Mouse (Mus musculus) myocyte (in vitro differentiated cells): ENCODE data around the gene Gimap5. TPM values are rescaled to one million over a fixed set of nuclear protein-coding genes. Genes with fewer than 3 reads are reported as not detected.

ENCODE experiments used
- H3K27me3 ChIP-seq: one replicate; pipeline ENCODE4 v1.6.1; 2011; ENCODE audit not compliant: control insufficient read depth, insufficient read depth, insufficient read length
- H3K36me3 ChIP-seq: one replicate; pipeline ENCODE4 v1.6.1; 2011; ENCODE audit not compliant: control insufficient read depth, insufficient read depth
- H3K4me2 ChIP-seq: one replicate; pipeline ENCODE4 v1.6.1; 2011; ENCODE audit warnings: low read depth, control low read depth
- H3K4me3 ChIP-seq: one replicate; pipeline ENCODE4 v1.5.1; 2011; ENCODE audit warnings: mild to moderate bottlenecking, control low read depth, moderate library complexity
- H3K79me2 ChIP-seq: one replicate; pipeline ENCODE4 v1.6.1; 2011; ENCODE audit not compliant: control insufficient read depth, insufficient read depth
- H3ac ChIP-seq: one replicate; pipeline ENCODE4 v1.6.1; 2011; ENCODE audit not compliant: control insufficient read depth, insufficient read length
- CEBPB ChIP-seq: IDR thresholded peaks from 2 replicates; pipeline ENCODE4 v1.6.1; 2011; ENCODE audit warnings: mild to moderate bottlenecking, moderate library complexity; ENCODE audit not compliant: poor library complexity, insufficient read depth, severe bottlenecking
- E2F4 ChIP-seq: IDR thresholded peaks from one replicate; pipeline ENCODE4 v1.6.1; 2011; ENCODE audit warnings: mild to moderate bottlenecking, control low read depth, moderate library complexity; ENCODE audit not compliant: insufficient read depth
- MAX ChIP-seq: IDR thresholded peaks from one replicate; pipeline ENCODE4 v1.6.1; 2011; ENCODE audit warnings: low read depth, mild to moderate bottlenecking, control low read depth
- MYOD1 ChIP-seq, 3 experiments: IDR thresholded peaks; one replicate each; pipeline ENCODE4 v1.6.1; 2011; ENCODE audit warnings: control low read depth in 2 of 3, low read depth in 2 of 3, mild to moderate bottlenecking in 2 of 3, moderate library complexity in 1 of 3; ENCODE audit not compliant: insufficient read length in 2 of 3, control insufficient read depth in 1 of 3
- MYOG ChIP-seq, 3 experiments: IDR thresholded peaks; one replicate each; pipeline ENCODE4 v1.6.1; 2011; ENCODE audit warnings: control low read depth in 2 of 3, low read depth in 2 of 3, mild to moderate bottlenecking in 2 of 3; ENCODE audit not compliant: insufficient read length in 2 of 3, control insufficient read depth in 1 of 3, insufficient read depth in 1 of 3
- POLR2A ChIP-seq: IDR thresholded peaks from one replicate; pipeline ENCODE4 v1.6.1; 2011; ENCODE audit warnings: low read depth, mild to moderate bottlenecking, control low read depth, moderate library complexity; ENCODE audit not compliant: insufficient read length
- POLR2AphosphoS2 ChIP-seq: IDR thresholded peaks from one replicate; pipeline ENCODE4 v1.6.1; 2011; ENCODE audit warnings: low read depth, control low read depth; ENCODE audit not compliant: insufficient read length
- REST ChIP-seq: IDR thresholded peaks from one replicate; pipeline ENCODE4 v1.6.1; 2011; ENCODE audit warnings: mild to moderate bottlenecking, control low read depth, moderate library complexity; ENCODE audit not compliant: insufficient read depth, insufficient read length
- SRF ChIP-seq: IDR thresholded peaks from one replicate; pipeline ENCODE4 v1.6.1; 2011; ENCODE audit warnings: low read depth; ENCODE audit not compliant: control insufficient read depth, insufficient read length
- TCF12 ChIP-seq: IDR thresholded peaks from one replicate; pipeline ENCODE4 v1.6.1; 2011; ENCODE audit warnings: mild to moderate bottlenecking, control low read depth; ENCODE audit not compliant: poor library complexity, insufficient read depth, severe bottlenecking
- TCF3 ChIP-seq: IDR thresholded peaks from one replicate; pipeline ENCODE4 v1.6.1; 2011; ENCODE audit warnings: low read depth, control low read depth; ENCODE audit not compliant: insufficient read length
- USF1 ChIP-seq: IDR thresholded peaks from one replicate; pipeline ENCODE4 v1.6.1; 2011; ENCODE audit warnings: low read depth, mild to moderate bottlenecking, control low read depth, moderate library complexity
- polyA plus RNA-seq: library from polyadenylated mRNA; unstranded; fragments of >200 nt; fragmentation: generic; extraction: Trizol; gene quantifications from one replicate; pipeline ENCODE4 v1.2.1, GENCODE M21; 2012; ENCODE audit warnings: missing spikeins

Gimap5 gene
- polyA plus RNA-seq, 1 experiment, result not detected

GRCm38 (mm10) chr6:48772030-48772429 lies 26.0 kb downstream of the Gimap5 start:
- Histone ChIP-seq H3K4me3 (no peak overlapping the region), H3K27me3 (no peaks in the 10 kb centered on the region), H3K36me3 (no peaks in the 10 kb centered on the region), H3ac (no peak overlapping the region), H3K4me2 (no peak overlapping the region), H3K79me2 (no peaks in the 10 kb centered on the region)
- TF ChIP-seq USF1, result no peak
- TF ChIP-seq TCF3, result no peak
- TF ChIP-seq POLR2AphosphoS2, result no peak
- no peak for TF ChIP-seq MYOD1 (IDR thresholded peaks at IDR 0.05; ENCODE audit: control insufficient read depth in 1 of 3, insufficient read length in 2 of 3, low read depth in 2 of 3)

DNA sequence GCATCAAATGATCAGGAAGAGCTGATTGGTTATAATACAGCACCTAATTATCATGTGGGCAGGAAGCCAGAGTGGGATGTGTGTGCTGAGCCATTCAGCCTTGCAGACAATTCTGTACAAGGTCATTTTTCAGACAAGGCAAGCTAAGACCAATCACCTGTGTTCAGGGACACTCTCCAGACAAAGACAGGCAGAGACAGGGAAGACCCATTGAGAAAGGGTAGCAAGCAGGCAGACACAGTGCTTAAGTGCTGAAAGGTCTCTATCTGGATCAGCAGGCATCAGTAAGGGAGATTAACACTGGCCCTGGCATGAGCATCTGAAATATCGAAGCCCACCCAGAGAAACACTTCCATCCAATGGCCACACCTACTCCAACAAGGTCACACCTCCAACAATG lies 38.4 kb downstream of the Gimap5 start:
- H3K36me3 ChIP-seq, result no peaks in the 10 kb centered on the region
- no peak for TF ChIP-seq CEBPB
- TF ChIP-seq MAX, result no peak
- no peak for TF ChIP-seq TCF3

DNA sequence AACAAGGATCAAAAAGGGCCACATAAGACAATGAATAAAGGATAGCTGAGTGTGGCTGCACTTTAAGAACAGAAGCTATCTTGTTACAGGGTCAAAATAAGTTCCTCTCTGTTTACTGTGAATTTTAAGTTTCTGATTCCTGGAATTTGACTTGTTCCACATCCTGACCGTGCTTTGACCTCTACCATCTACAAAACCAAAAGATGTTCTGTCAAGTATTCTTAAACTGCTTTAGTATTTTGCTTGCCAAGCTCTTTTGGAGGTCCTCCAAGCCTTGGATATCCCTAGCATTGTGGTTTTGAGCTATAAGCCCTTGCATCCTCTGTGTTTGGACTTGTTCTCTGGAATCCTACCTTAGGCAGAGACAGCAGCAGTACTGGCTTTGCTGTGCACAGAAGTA lies 39.2 kb downstream of the Gimap5 start:
- H3K4me2 ChIP-seq, result no peak overlapping the region
- no peaks in the 10 kb centered on the region for H3K27me3 ChIP-seq
- TF ChIP-seq SRF (no peak), REST (no peak), E2F4 (no peak), TCF12 (no peak), TCF3 (no peak), USF1 (no peak), CEBPB (no peak), POLR2AphosphoS2 (no peak), POLR2A (no peak)
- no peaks in the 10 kb centered on the region for H3K36me3 ChIP-seq
- no peak overlapping the region for H3ac ChIP-seq
- no peak overlapping the region for H3K4me3 ChIP-seq
- no peaks in the 10 kb centered on the region for H3K79me2 ChIP-seq

More for the DNA sequence above, 38.4 kb downstream of the Gimap5 start:
- Histone ChIP-seq H3K79me2 (no peaks in the 10 kb centered on the region), H3K27me3 (no peaks in the 10 kb centered on the region), H3K4me2 (no peak overlapping the region), H3K4me3 (no peak overlapping the region), H3ac (no peak overlapping the region)

GRCm38 (mm10) chr6:48785601-48786000 lies 39.6 kb downstream of the Gimap5 start:
- Histone ChIP-seq H3K36me3 (no peaks in the 10 kb centered on the region), H3ac (no peak overlapping the region), H3K4me3 (no peak overlapping the region), H3K79me2 (no peaks in the 10 kb centered on the region), H3K27me3 (no peaks in the 10 kb centered on the region), H3K4me2 (no peak overlapping the region)
- TF ChIP-seq MAX (no peak), TCF12 (no peak), POLR2A (no peak), E2F4 (no peak), POLR2AphosphoS2 (no peak), SRF (no peak)

GRCm38 (mm10) chr6:48787867-48788266 lies 41.9 kb downstream of the Gimap5 start:
- no peaks in the 10 kb centered on the region for H3K79me2 ChIP-seq
- no peak overlapping the region for H3ac ChIP-seq
- H3K36me3 ChIP-seq, result no peaks in the 10 kb centered on the region
- no peak overlapping the region for H3K4me3 ChIP-seq
- TF ChIP-seq TCF3 (no peak), USF1 (no peak), SRF (no peak), MYOD1 (IDR thresholded peaks at IDR 0.05; ENCODE audit: control insufficient read depth in 1 of 3, insufficient read length in 2 of 3, low read depth in 2 of 3) (no peak), POLR2A (no peak), CEBPB (no peak), POLR2AphosphoS2 (no peak), REST (no peak), MYOG (IDR thresholded peaks at IDR 0.05; ENCODE audit: control insufficient read depth in 1 of 3, insufficient read depth in 1 of 3, insufficient read length in 2 of 3, low read depth in 2 of 3) (no peak), E2F4 (no peak), MAX (no peak), TCF12 (no peak)
- H3K4me2 ChIP-seq, result no peak overlapping the region
- H3K27me3 ChIP-seq, result no peaks in the 10 kb centered on the region

DNA sequence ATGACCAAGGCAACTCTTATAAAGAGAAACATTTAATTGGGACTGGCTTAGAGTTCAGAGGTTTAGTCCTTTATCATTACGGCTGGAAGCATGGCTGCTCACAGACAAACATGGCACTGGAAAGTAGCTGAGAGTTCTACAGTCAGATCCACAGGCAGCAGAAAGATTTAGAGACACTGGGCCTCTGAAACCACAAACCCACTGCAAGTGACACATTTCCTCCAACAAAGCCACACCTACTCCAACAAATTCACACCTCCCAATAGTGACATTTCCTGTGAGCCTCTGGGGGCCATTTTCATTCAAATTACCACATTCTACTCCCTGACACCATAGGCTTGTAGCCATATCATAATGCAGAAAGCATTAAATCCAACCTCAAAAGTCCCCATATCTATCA lies 55.9 kb downstream of the Gimap5 start:
- H3K27me3 ChIP-seq, result no peaks in the 10 kb centered on the region
- H3K36me3 ChIP-seq, result no peaks in the 10 kb centered on the region
- no peak overlapping the region for H3K4me3 ChIP-seq

More for the DNA sequence above, 55.9 kb downstream of the Gimap5 start:
- Histone ChIP-seq H3ac (no peak overlapping the region), H3K4me2 (no peak overlapping the region), H3K79me2 (no peaks in the 10 kb centered on the region)
- TF ChIP-seq POLR2AphosphoS2, result no peak
- TF ChIP-seq MYOD1 (IDR thresholded peaks at IDR 0.05; ENCODE audit: control insufficient read depth in 1 of 3, insufficient read length in 2 of 3, low read depth in 2 of 3), result no peak
- no peak for TF ChIP-seq CEBPB
- TF ChIP-seq POLR2A, result no peak
- TF ChIP-seq TCF3, result no peak
- TF ChIP-seq MYOG (IDR thresholded peaks at IDR 0.05; ENCODE audit: control insufficient read depth in 1 of 3, insufficient read depth in 1 of 3, insufficient read length in 2 of 3, low read depth in 2 of 3), result no peak
- no peak for TF ChIP-seq USF1
